Mouse (Mus musculus) hematopoietic stem cell, adult 5-6 weeks (primary cell): ENCODE measurements around the gene Ptprk. TPM values are rescaled to one million over a fixed set of nuclear protein-coding genes. Genes with fewer than 3 reads are reported as not detected.

Experiments used
- ATAC-seq, 2 experiments: fragments of 125-278 bp in 1 of 2; replicated peaks in 1 of 2; 2 replicates each; pipeline ENCODE4 v1.8.0; 2016 to 2017; ENCODE audit warnings: inconsistent platforms in 2 of 2, mild to moderate bottlenecking in 2 of 2, moderate number of reproducible peaks in 2 of 2, low read depth in 1 of 2, moderate TSS enrichment in 1 of 2; ENCODE audit not compliant: low FRiP score in 2 of 2, poor library complexity in 2 of 2, severe bottlenecking in 2 of 2, insufficient read depth in 1 of 2, low TSS enrichment in 1 of 2
- total RNA-seq: library from RNA; stranded (forward); fragments of 172-1452, 232-1000 nt; gene quantifications from 2 replicates; pipeline ENCODE4 v1.2.3, GENCODE M21; 2017

Ptprk gene
- total RNA-seq, 1 experiment from 2014 or later: 1.5 TPM

GRCm38 (mm10) chr10:28523992-28524735 lies 449.5 kb downstream of the Ptprk start:
- no peak for ATAC-seq

DNA sequence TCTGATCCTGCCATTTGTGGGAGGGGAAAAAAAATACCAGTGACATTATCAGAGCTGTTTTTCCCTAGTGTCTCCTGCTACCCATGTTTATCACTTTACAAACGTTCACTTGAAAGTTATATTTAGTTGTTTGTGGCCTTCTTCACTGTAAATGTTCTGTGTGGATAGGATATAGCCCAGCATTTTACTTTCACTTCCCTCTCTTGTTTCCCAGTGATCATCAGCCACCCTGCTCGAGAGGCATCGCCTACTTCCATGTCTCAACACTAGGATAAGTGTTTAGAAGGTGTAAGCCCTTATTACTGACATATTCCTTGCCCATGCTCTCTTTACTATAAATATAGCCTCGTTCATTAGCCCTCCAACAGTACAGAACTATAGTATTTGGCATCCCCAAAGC lies 466.0 kb downstream of the Ptprk start:
- peak; percentile 71 to 81 for ATAC-seq

- no peak for ATAC-seq
These were observed 468.1 kb downstream of the Ptprk start for GRCm38 (mm10) chr10:28542754-28543153.

DNA sequence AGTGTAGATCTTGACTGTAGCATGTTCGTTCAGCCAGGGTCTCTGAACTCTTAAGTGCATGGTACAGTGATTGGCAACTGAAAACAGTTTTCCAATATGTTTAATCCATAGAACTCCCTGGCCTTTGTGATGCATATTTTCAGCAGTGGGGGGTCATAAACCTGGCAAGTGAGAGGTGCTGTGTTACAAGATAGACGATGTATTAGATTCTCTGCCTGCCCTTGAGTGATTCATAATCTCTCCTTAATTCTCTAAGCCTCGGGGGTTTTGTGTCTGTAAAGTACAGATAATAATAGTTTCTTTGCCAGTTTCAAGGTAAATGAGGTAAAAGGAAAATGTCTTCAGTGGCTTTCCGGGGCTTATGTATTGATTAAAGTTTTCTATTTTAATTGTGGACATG lies 475.9 kb downstream of the Ptprk start:
- ATAC-seq: no peak

GRCm38 (mm10) chr10:28552068-28552467 lies 477.4 kb downstream of the Ptprk start:
- no peak for ATAC-seq

DNA sequence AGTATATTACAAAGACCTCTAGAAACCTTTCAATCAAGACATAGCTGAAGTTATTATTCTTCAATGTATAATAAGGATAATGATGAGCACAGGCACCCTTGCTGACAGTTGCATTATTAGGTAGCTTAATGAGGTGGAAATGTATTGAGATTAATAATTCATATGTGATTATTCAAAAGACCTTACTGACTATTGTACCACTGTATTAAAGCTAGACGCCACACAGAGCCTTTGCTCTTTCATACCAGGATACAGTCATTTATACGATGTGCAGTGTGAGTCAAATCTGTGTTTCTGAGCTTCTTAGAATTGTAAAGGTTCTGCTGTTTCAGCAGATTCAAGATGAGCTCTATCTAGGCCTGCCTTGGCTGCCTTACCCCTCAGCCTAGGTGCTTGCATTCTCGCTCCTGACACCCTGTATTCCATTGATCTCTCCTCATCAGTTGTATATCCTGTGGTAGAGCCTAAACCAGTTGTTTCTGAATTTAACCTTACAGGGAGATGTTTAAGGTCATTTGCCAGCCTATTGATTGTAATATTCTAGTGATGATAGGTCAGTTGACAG lies 489.6 kb downstream of the Ptprk start:
- ATAC-seq: no peak

DNA sequence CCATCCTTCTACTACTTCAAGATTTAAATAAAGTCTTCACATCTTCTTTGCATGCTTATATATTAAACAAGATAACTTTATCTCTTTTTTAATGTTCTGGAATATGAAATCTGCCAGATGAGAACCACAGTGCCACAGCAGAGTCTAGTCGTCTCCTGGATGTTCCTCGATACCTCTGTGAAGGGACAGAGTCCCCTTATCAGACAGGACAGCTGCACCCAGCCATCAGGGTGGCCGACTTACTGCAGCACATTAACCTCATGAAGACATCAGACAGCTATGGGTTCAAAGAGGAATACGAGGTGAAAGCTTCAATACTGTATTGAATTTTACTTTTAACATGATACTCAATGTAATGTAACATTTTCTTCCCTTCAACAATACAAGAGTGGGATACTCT lies 491.8 kb downstream of the Ptprk start:
- peak in 1 of 2 experiments; percentile 56; a peak in 1 of 4 replicates for ATAC-seq

GRCm38 (mm10) chr10:28566828-28567227 lies 492.2 kb downstream of the Ptprk start:
- ATAC-seq: no peak

- ATAC-seq: no peak
These were observed 492.8 kb downstream of the Ptprk start for GRCm38 (mm10) chr10:28567441-28567840.

GRCm38 (mm10) chr10:28568047-28568446 lies 493.4 kb downstream of the Ptprk start:
- no peak for ATAC-seq

DNA sequence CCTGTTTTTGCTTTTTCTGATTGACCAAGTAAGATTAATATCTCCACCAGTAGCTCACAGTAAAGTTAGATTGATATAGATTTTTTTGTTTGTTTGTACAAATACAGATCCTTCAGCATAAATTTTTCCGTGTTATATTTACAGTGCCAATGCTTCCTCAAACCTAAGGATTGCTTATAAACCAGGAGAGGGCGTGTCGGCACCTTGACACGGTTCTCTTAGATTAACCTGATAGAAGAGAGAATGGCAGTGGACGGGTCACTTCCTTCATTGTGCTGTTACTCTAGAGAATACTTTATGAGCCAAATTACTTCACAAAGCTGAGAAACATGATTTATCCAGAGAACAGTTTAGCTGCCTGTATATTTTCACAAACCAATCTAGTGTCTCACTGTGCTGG lies 505.0 kb downstream of the Ptprk start:
- ATAC-seq: peak; percentile 17 to 51; a peak in 1 of 4 replicates

DNA sequence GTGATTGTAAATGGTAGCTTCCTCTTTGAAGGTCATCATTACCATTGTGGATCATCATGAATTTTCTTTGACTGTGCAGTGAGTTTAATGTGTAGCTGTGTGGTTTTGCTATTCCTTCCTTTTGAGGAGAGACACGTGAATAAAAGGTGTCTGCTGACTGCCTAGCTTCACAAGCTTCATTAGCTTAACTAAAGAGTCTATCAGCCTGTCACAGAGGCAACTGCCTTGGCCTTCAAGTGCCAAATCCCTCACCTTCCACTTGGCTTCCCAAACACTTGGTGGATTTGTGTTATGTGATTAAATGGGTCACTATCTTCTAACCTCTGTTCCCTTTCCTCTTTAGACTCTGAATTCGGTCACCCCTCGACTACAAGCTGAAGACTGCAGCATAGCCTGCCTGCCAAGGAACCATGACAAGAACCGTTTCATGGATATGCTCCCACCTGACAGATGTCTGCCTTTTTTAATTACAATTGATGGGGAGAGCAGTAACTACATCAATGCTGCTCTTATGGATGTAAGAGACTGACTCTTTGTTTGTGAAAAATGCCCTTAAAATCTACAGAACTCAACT lies 512.0 kb downstream of the Ptprk start:
- ATAC-seq: no peak

DNA sequence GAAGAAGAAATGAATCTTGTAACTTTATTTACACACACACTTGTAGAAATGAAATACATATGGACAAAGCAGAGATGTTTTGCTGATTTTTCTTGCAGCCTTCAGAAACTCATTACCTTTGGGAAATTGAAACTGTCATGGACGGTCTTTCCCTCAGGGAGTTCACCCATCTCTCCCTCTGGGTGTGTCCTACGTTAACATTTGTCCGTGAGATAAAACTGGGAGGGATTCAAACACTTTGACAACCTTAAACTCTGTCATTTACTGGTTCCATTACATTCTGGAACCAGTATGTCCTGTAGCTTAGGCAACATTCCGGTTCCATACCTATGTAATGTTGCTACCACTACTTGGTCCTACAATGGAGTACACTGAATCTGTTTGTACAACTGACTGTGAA lies 513.8 kb downstream of the Ptprk start:
- no peak for ATAC-seq

DNA sequence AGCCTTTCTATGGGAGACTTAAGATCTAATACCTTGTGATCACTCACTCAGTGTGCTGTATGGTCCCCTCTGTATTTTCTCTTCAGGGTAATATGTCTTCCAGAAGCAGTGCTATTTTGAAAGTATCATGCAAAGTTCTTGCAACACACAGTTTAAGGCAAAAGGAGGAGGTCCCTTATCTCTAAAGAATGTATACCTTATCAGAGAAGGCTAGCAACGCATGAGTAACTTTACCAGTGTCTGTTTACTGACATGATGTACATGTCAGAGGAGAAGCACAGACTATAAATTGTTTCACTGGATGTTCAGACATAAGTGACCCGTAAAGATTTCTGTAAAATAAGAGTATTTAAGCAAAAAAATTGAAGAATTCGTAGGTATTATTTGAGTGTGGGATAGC lies 516.2 kb downstream of the Ptprk start:
- ATAC-seq: no peak

DNA sequence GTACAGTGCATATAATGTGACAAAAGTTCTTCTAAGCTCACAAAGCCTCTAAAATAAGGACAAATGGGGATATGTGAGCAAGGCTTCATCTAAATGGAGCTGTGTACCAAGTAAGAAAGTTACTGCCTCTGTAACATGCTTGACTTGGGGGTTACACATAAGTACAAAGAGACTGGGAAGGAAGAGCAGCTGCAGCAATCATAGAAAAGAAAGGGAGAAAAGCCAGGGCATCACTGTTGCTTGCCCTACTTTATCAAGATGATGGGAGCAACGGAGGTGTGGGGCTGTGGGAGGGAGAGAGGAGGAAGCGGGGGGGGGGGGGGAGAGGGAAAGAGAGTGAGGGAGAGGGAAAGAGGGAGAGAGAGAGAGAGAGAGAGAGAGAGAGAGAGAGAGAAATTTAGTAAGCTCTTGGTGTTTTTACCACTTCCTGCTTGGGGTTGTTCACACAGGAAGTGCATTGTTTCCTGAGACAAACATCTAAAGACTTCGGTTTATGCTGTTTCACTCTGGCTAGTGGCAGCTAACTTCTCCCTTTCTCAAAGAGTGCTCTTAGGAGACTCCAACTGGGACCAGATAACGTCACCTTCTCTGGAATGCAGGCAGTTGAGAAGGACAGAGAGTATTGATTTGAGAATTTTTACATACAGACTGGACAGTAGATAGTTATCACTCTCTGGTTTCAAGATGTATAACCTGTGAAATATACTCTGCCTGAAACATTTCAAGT lies 519.1 kb downstream of the Ptprk start:
- ATAC-seq: peak; percentile 95 to 96

DNA sequence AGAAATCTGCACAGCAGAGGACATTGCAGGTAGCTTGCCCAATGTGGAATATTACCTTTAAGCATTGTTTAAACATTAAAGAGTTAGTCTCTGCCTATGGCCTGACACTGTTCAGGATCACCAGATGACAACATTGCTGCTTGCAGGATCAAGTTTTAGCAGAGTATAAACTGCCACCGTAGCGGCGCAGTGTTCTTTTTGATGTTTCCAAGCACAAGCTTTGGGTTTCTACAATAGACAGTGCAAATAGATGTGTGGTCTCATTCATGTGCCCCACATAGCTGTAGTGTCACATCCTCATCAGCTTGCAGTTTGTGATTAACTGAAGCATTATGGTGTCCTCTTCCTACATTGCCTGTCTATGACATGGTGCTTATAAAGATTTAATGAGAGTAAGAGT lies 522.3 kb downstream of the Ptprk start:
- no peak for ATAC-seq

DNA sequence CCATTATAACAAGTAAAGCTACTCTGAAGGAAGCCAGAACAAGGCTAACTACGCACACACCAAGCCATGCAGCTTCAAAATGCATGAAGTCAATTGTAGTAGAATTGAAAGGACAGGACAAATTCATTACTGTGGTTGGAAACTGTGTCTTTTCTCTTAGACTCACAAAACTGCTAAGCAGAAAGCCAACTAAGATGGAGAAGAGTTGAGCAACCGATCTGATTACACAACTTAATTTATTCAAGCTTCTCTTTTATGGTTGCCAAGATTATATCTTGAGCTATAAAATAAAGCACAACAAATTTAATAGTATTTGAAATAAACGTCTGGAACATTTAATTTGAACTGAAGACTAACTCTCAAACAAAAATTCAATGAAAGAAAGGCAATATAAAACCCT lies 534.5 kb downstream of the Ptprk start:
- no peak for ATAC-seq

DNA sequence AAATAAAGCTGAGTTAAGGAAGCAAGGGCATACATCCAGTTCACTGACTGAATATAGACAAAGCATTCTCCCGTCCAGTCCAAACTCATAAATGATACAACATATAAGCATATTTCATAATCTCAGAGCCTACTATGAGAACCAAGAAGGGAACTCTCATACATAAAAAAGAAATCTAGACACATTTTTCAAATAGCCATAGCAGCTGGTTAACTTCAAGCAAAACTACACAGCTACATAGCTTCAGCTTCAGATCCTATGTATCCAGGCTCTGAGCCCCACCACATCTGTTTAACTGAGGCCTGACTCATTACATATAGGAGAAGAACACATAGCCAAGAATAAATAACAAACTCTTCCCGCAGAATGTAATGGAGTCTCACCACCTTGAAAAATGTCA lies 539.8 kb downstream of the Ptprk start:
- ATAC-seq: no peak
